Mouse (Mus musculus) spleen, adult 12 weeks (tissue): ENCODE measurements around the gene Gm44965.

ENCODE experiments used
- DNase-seq: peaks from one replicate; pipeline ENCODE4 v3.0.0; 2022; ENCODE audit warnings: low spot score

Gene Gm44965

GRCm38 (mm10) chr6:48668022-48668421 is 74.3 kb downstream of the Gm44965 start:
- no peak for DNase-seq
